Mouse (Mus musculus) cerebellum, adult 9-11 months (tissue): ENCODE measurements around the gene Gm17124.
"Not testable (repeated sequence)": the region's sequence is repeated elsewhere in the genome, so short reads cannot be mapped to it uniquely, and the experiment has no call there.

Experiments
- DNase-seq: peaks from one replicate; pipeline ENCODE4 v3.0.0; 2022

Gene Gm17124

GRCm38 (mm10) chr14:42599782-42600181 lies at the start of gene Gm17124:
Gm17124 (minus strand) TSS chr14:42599882.
- not testable (repeated sequence) for DNase-seq

- DNase-seq, result not testable (repeated sequence)
These were observed 42.1 kb upstream of the Gm17124 start, which contains the start of gene Gm3633 for GRCm38 (mm10) chr14:42641817-42642216. Gm3633 (minus strand) TSS chr14:42641917.
